Mouse (Mus musculus) heart, adult 18-20 months (tissue): ENCODE data around the gene Six4. TPM values are rescaled to one million over a fixed set of nuclear protein-coding genes. Genes with fewer than 3 reads are reported as not detected.
"Not testable (repeated sequence)": the region's sequence is repeated elsewhere in the genome, so short reads cannot be mapped to it uniquely, and the experiment has no call there.

ENCODE experiments used
- DNase-seq, 2 experiments: peaks; one replicate each; pipeline ENCODE4 v3.0.0; 2021 to 2022; ENCODE audit warnings: mixed read lengths in 1 of 2
- long read RNA-seq, 2 experiments: library from polyadenylated mRNA; stranded (forward); transcript quantifications; one replicate each; pipeline ENCODE4 v2.0.0; 2021
- total RNA-seq, 2 experiments: library from RNA; stranded (reverse); gene quantifications; 2 replicates each; pipeline ENCODE4 v1.2.3; 2021

Six4 gene
- total RNA-seq, result 1 to 10 TPM; 4.1 to 4.6 TPM
- long read RNA-seq, experiment 1, partial matches to known transcripts, result 0 of 2 reads
- long read RNA-seq, experiment 1, other reads (novel, unspliced or antisense), result 2 of 2 reads
- long read RNA-seq, experiment 2, partial matches to known transcripts, result 0 of 2 reads
- long read RNA-seq, experiment 2, other reads (novel, unspliced or antisense), result 2 of 2 reads

GRCm38 (mm10) chr12:73113196-73113595 lies at the start of gene Six4:
Gene Six4, minus strand, starts transcription at chr12:73113456.
- peak; percentile 76 to 79 for DNase-seq

DNA sequence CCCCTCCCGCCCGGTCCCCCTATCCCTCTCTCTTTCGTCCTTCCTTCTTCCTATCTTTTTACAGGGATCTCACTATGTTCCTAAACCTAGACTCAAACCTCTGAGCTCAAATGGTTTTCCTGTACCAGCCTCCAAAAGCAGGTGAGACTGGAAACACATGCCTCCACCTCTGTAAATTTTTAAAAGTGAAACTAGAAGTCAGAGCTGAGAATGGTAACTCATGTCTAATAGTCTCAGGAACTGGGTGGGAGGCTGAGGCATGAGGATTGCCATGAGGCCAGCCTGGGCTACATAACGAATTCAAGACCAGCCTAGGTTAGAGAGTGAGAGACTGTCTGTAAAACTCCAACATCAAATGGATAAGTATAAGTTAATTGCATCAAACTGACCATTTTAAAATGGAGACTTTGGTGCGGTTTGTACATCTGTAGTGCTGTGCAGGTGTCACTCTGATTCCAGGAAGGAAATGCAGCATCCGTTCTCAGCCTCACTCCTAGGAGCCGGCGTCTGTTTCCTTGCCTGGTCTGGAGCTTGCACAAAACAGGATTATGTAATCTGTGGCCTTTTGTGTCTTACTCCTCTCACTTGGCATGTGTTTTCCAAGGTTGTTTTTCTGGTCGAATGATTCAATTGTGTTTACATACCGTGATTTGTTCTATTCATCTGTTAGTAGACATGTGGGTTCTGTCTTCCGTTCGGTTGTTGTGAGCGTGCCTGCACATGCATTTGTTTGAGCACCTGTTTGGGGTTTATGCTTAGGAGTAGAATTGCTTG lies 49.3 kb upstream of the Six4 start:
- peak; percentile 27 to 38 for DNase-seq

GRCm38 (mm10) chr12:73160341-73160740 lies 47.1 kb upstream of the Six4 start:
- peak; percentile 35 to 47 for DNase-seq

DNA sequence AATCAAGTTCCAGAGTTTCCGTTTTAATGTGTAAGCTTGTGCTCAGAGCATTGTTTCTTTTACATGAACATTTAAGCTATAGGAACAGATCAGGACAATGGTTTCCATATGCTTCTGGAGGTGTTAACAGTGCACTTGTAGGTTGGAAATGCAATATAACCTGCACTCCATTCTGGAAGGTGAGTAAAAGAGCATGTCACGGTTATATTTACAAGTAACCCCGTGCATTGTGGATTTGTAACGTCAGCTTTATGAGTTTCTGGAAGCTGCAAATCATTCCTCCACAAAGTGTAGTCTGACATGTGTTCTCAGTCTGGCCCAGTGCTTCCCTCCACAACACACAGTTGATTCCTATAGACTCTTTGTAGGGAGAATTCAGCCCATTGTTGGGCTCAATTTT lies 40.9 kb upstream of the Six4 start:
- DNase-seq, result no peak

DNA sequence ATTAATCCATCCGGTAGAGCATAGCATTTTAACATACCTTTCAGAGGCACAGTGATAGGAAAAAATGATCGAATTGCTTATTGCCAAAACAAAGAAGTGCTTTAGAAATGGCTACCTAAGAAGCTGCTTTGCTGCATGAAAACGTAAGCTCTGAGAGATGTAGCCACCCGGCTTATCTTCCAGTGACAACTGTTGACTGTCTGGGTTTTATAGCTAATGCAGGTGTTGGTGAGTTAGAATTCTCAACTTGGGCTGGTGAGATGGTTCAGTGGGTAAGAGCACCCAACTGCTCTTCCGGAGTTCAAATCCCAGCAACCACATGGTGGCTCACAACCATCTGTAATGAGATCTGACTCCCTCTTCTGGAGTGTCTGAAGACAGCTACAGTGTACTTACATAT lies 37.8 kb upstream of the Six4 start:
- not testable (repeated sequence) for DNase-seq

GRCm38 (mm10) chr12:73147236-73147635 lies 34.0 kb upstream of the Six4 start:
- DNase-seq, result peak; percentile 29 to 46

DNA sequence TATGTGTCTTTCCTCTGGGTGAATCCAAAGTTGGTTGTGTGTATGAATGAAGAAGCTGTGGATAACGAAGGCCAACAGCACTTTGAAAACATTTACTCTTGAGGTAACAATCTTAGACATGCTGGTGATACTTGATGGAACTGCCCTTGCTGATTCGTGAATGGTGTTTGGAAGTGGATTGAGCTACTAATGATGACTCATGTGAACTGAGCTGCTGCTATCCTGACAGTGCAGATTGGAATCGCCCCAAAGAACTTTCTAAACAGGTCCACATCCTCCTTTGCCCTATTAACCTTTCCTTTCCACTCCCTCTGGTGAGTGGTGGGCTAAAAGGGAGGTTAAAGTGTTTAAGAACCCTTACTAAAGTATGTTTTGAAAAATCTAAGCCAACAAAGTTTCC lies 27.5 kb upstream of the Six4 start:
- no peak for DNase-seq

GRCm38 (mm10) chr12:73125250-73125649 lies 12.0 kb upstream of the Six4 start:
- DNase-seq, result no peak

GRCm38 (mm10) chr12:73123093-73124041 lies 10.1 kb upstream of the Six4 start, which contains the start of gene Mnat1:
Gene Mnat1, plus strand, starts transcription at chr12:73123717.
- DNase-seq, result peak; percentile 82 to 95

- DNase-seq, result peak; percentile 20 to 54
Observed at GRCm38 (mm10) chr12:73112326-73113087, 749 bp downstream of the Six4 start.

- DNase-seq, result peak in 1 of 2 experiments; percentile 35
Observed at GRCm38 (mm10) chr12:73111561-73112325, 1.5 kb downstream of the Six4 start.

DNA sequence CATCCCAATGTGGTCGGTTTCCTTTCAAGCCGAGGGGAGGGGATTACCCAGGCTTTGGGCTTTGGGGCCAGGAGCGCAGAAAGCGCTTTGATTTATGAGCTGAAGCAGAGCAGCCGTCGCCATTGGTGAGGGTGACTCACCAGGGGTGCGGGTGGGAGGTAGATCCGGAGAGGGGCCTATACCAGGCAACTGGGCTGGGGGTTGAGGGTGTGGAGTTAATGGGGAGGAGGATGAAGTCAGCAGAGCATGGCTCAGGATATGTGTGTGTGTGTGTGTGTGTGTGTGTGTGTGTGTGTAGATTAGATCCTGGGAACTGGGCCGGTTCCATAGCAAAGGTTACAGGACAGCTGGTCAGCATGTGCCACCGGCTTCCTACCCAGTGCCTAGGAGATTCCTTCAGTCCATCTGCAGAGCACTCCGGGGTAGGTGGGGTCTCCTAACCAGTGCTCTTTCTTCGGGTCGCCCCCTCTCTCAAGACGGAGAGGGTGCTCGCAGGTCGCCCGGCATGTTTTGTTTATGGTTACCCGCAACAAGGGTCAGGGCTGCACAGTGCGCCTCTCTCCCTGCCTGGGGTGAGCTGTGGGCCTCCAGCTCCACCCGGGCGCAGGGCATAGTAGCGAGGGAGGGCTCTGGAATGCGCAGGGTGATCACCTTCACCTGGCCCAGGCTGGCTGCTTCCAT lies 2.7 kb downstream of the Six4 start:
- DNase-seq, result peak in 1 of 2 experiments; percentile 7

- no peak for DNase-seq
Observed at GRCm38 (mm10) chr12:73107821-73108220, 5.4 kb downstream of the Six4 start.

GRCm38 (mm10) chr12:73103713-73104112 lies 9.5 kb downstream of the Six4 start:
- no peak for DNase-seq

DNA sequence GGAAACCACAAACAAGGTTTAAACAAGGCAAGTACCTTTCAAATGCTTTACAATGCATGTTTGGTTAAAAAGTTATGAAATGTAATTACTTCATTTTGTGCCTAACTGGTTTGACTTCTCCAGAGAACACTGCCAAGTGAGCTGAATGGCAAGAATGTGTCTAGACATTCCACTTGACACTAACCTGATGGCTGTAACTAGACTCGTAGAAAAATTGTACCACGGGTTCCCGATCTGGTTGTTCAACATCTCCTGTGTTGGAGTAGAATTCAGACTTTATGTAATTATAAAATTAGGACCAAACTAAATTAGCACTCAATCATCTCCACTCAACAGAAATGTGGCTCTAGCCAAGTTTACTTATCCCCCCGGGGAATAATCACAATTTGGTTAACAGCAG lies 14.7 kb downstream of the Six4 start:
- DNase-seq, result no peak

- not testable (repeated sequence) for DNase-seq
Observed at GRCm38 (mm10) chr12:73096177-73096576, 17.1 kb downstream of the Six4 start.

- no peak for DNase-seq
Observed at GRCm38 (mm10) chr12:73094605-73095004, 18.7 kb downstream of the Six4 start.

GRCm38 (mm10) chr12:73094189-73094588 lies 19.1 kb downstream of the Six4 start:
- no peak for DNase-seq

DNA sequence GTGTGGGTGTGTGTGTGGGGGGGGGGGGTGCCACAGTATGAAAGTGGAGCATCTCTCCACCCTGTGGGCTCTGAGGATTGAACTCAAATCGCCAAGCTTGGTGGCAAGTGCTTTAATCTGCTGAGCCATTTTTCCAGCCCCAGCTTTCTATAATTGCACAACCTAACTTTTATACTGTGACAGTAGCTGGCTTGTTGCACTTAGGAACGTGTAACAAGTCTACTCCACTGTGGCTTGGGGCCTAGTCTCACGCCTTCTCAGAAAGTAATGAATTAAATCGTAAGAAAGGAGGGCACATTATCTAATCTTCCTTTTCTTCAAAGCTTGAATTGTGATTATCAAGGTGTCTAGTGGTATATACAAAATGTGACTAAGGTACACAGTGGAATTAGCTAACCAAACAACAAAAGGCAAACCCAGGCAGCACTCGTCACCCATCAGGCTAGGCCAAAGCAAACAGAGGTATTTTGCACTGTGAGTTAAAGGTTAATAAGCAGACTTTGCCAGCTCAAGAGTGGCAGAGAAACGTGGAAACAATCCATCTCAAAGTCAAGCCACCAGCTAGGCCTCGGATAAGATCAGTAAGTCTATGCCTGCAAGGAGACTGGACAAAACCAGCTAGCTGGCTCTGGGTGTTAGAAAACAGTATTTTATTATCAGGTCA lies 22.5 kb downstream of the Six4 start:
- no peak for DNase-seq

DNA sequence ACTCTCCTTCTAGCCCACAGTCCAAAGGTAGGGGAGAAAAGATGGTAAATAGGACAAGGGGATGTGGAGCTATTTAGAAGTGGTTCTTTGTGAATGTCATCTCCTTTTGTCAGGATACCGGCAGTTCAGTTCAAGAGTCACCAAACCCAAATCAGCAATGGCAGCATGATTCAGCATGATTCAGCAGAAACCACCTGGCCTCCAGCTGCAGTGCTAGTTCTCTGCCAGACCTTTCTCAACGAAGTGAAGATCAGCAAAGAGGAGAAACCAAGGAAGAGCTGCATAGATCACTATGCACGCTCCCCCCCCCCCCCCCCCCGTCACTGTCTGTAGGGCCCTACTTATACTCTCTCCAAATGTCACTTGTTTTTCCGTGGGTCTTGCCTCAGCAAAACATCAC lies 24.3 kb downstream of the Six4 start:
- no peak for DNase-seq
